Mouse (Mus musculus) heart, embryonic 14.5 days (tissue): ENCODE data around the gene 4931429L15Rik. TPM values are rescaled to one million over a fixed set of nuclear protein-coding genes. Genes with fewer than 3 reads are reported as not detected.
"Not testable (repeated sequence)": the region's sequence is repeated elsewhere in the genome, so short reads cannot be mapped to it uniquely, and the experiment has no call there.

Experiments used
- ATAC-seq: fragments of 200-750 bp; cut with Nextera tagmentation; 2 replicates; pipeline ENCODE4 v1.8.0; 2017; ENCODE audit warnings: low read depth, moderate TSS enrichment; ENCODE audit not compliant: insufficient number of reproducible peaks, insufficient read depth, low FRiP score
- H3K27ac ChIP-seq, 2 experiments: fragments of 200-500 bp in 1 of 2; fragments of 300-500 bp in 1 of 2; sonication (generic) in 1 of 2; replicated peaks in 1 of 2; 2 replicates each; pipeline ENCODE4 v1.5.1; 2012 to 2014; ENCODE audit warnings: low read depth in 2 of 2, low read length in 2 of 2, control low read depth in 1 of 2, mild to moderate bottlenecking in 1 of 2, mixed read lengths in 1 of 2; ENCODE audit not compliant: control insufficient read depth in 1 of 2, insufficient read depth in 1 of 2
- H3K27me3 ChIP-seq: fragments of 300-500 bp; sonication (generic); 2 replicates; pipeline ENCODE4 v1.6.1; 2014; ENCODE audit warnings: mild to moderate bottlenecking, low read length, control low read depth; ENCODE audit not compliant: control insufficient read depth, insufficient read depth
- H3K36me3 ChIP-seq: fragments of 300-500 bp; sonication (generic); 2 replicates; pipeline ENCODE4 v1.6.1; 2014; ENCODE audit warnings: mild to moderate bottlenecking, control low read depth, low read length, mixed read lengths; ENCODE audit not compliant: control insufficient read depth, insufficient read depth
- H3K4me1 ChIP-seq, 2 experiments: fragments of 200-500 bp in 1 of 2; fragments of 300-500 bp in 1 of 2; sonication (generic) in 1 of 2; 2 replicates each; pipeline ENCODE4 v1.6.1; 2012 to 2014; ENCODE audit warnings: low read length in 2 of 2, control low read depth in 1 of 2, mixed read lengths in 1 of 2; ENCODE audit not compliant: control insufficient read depth in 2 of 2, insufficient read depth in 2 of 2
- H3K4me2 ChIP-seq: fragments of 300-500 bp; sonication (generic); 2 replicates; pipeline ENCODE4 v1.6.1; 2014; ENCODE audit warnings: mild to moderate bottlenecking, low read length
- H3K4me3 ChIP-seq, 2 experiments: fragments of 200-500 bp in 1 of 2; fragments of 300-500 bp in 1 of 2; sonication (generic) in 1 of 2; 2 replicates each; pipeline ENCODE4 v1.5.1; 2012 to 2014; ENCODE audit warnings: low read length in 2 of 2, mild to moderate bottlenecking in 2 of 2, control low read depth in 1 of 2, low read depth in 1 of 2, moderate library complexity in 1 of 2; ENCODE audit not compliant: control insufficient read depth in 1 of 2, insufficient read depth in 1 of 2
- H3K9ac ChIP-seq: fragments of 300-500 bp; sonication (generic); 2 replicates; pipeline ENCODE4 v1.6.1; 2014; ENCODE audit warnings: mild to moderate bottlenecking, low read length
- H3K9me3 ChIP-seq: fragments of 300-500 bp; sonication (generic); 2 replicates; pipeline ENCODE4 v1.6.1; 2016; ENCODE audit warnings: low read length, control low read depth; ENCODE audit not compliant: control insufficient read depth
- WGBS: fragments of 180-500 bp; shearing (Covaris S2); extraction: QIAGEN DNeasy Blood & Tissue Kit; methylation state at CpG from one replicate; pipeline ENCODE4 v1.1.7; 2014; 5-methylcytosine and 5-hydroxymethylcytosine counted together
- polyA plus RNA-seq: library from polyadenylated mRNA; unstranded; fragments of >200 nt; fragmentation: Nextera tagmentation; extraction: Ambion mirVana; gene quantifications from 2 replicates; pipeline ENCODE4 v1.2.1, GENCODE M21; 2014

The 4931429L15Rik gene
- polyA plus RNA-seq = not detected in 2 replicates

- ATAC-seq, H3K4me2 ChIP-seq, H3K27ac ChIP-seq, H3K9me3 ChIP-seq, H3K4me1 ChIP-seq, H3K9ac ChIP-seq, H3K4me3 ChIP-seq, H3K27me3 ChIP-seq, H3K36me3 ChIP-seq: not testable (repeated sequence)
- WGBS = 78% methylated on average over 6 of the region's 6 CpGs
Observed at GRCm38 (mm10) chr9:46319886-46320285, at the start of gene 4931429L15Rik. TSS of gene 4931429L15Rik (minus strand) at chr9:46319986.

GRCm38 (mm10) chr9:46362459-46362858, 42.7 kb upstream of the 4931429L15Rik start:
- no peak for ATAC-seq
- no peaks in the 10 kb centered on the region for H3K36me3 ChIP-seq
- H3K4me1 ChIP-seq = peaks cover 0 to 3% of the 10 kb centered on the region in 2 experiments; a peak in 1 of 4 replicates
- WGBS = 18% methylated on average over 2 of the region's 2 CpGs
- no peaks in the 10 kb centered on the region for H3K27me3 ChIP-seq
- no peak overlapping the region for H3K4me3 ChIP-seq
- H3K27ac ChIP-seq = no peak overlapping the region
- no peak overlapping the region for H3K4me2 ChIP-seq
- H3K9ac ChIP-seq = no peak overlapping the region
- H3K9me3 ChIP-seq = no peaks in the 10 kb centered on the region

GRCm38 (mm10) chr9:46361461-46362111, 41.8 kb upstream of the 4931429L15Rik start:
- H3K4me2 ChIP-seq = no peak overlapping the region
- WGBS = 72% methylated on average over 11 of the region's 11 CpGs

GRCm38 (mm10) chr9:46353992-46354391, 34.2 kb upstream of the 4931429L15Rik start:
- Histone ChIP-seq H3K36me3 (no peaks in the 10 kb centered on the region), H3K4me1 (peaks cover 0 to 2% of the 10 kb centered on the region in 2 experiments; a peak in 1 of 4 replicates), H3K27me3 (peaks cover 33% of the 10 kb centered on the region), H3K4me3 (no peak overlapping the region), H3K9me3 (no peaks in the 10 kb centered on the region), H3K4me2 (no peak overlapping the region), H3K9ac (no peak overlapping the region), H3K27ac (no peak overlapping the region)
- 4% methylated on average over 3 of the region's 3 CpGs for WGBS
- ATAC-seq = no peak

More at GRCm38 (mm10) chr9:46361461-46362111, 41.8 kb upstream of the 4931429L15Rik start:
- Histone ChIP-seq H3K4me3 (no peak overlapping the region), H3K27me3 (no peaks in the 10 kb centered on the region), H3K9ac (no peak overlapping the region), H3K27ac (no peak overlapping the region), H3K36me3 (no peaks in the 10 kb centered on the region), H3K9me3 (no peaks in the 10 kb centered on the region), H3K4me1 (peaks cover 0 to 3% of the 10 kb centered on the region in 2 experiments; a peak in 1 of 4 replicates)
- ATAC-seq = no peak

GRCm38 (mm10) chr9:46353330-46353724, 33.5 kb upstream of the 4931429L15Rik start:
- Histone ChIP-seq H3K4me1 (peaks cover 0 to 2% of the 10 kb centered on the region in 2 experiments; a peak in 1 of 4 replicates), H3K4me2 (no peak overlapping the region), H3K27ac (no peak overlapping the region), H3K9ac (no peak overlapping the region), H3K4me3 (no peak overlapping the region), H3K36me3 (no peaks in the 10 kb centered on the region), H3K27me3 (peaks cover 33% of the 10 kb centered on the region), H3K9me3 (no peaks in the 10 kb centered on the region)
- 9% methylated on average over 5 of the region's 5 CpGs for WGBS
- ATAC-seq = no peak

GRCm38 (mm10) chr9:46352651-46353329, 33.0 kb upstream of the 4931429L15Rik start:
- H3K27me3 ChIP-seq = peaks cover 33% of the 10 kb centered on the region
- no peaks in the 10 kb centered on the region for H3K36me3 ChIP-seq
- H3K27ac ChIP-seq = no peak overlapping the region
- H3K9ac ChIP-seq = no peak overlapping the region
- H3K4me3 ChIP-seq = no peak overlapping the region
- H3K4me1 ChIP-seq = peaks cover 0 to 2% of the 10 kb centered on the region in 2 experiments; a peak in 1 of 4 replicates
- WGBS = 47% methylated on average over 12 of the region's 12 CpGs
- H3K4me2 ChIP-seq = no peak overlapping the region
- no peaks in the 10 kb centered on the region for H3K9me3 ChIP-seq
- ATAC-seq = no peak

GRCm38 (mm10) chr9:46350451-46350981, 30.7 kb upstream of the 4931429L15Rik start:
- Histone ChIP-seq H3K4me3 (no peak overlapping the region), H3K36me3 (no peaks in the 10 kb centered on the region), H3K4me1 (peaks cover 0 to 2% of the 10 kb centered on the region in 2 experiments; a peak in 1 of 4 replicates), H3K4me2 (no peak overlapping the region), H3K9ac (no peak overlapping the region), H3K27me3 (peaks cover 33% of the 10 kb centered on the region), H3K9me3 (no peaks in the 10 kb centered on the region), H3K27ac (no peak overlapping the region)
- ATAC-seq = no peak
- 20% methylated on average over 9 of the region's 9 CpGs for WGBS
